Mouse (Mus musculus) bone marrow macrophage, adult 2 months (primary cell): ENCODE results near the gene Cdv3.

ENCODE experiments used
- CTCF ChIP-seq: IDR thresholded peaks from 2 replicates; pipeline ENCODE4 v1.5.1; 2012; ENCODE audit warnings: low read depth, mild to moderate bottlenecking, low read length, moderate library complexity
- POLR2A ChIP-seq: IDR thresholded peaks from 2 replicates; pipeline ENCODE4 v1.6.1; 2012; ENCODE audit warnings: mild to moderate bottlenecking, low read depth, low read length, borderline replicate concordance

GRCm38 (mm10) chr9:103409119-103409518 is 43.5 kb upstream of the Cdv3 start:
- no peak for TF ChIP-seq CTCF
- TF ChIP-seq POLR2A: no peak
